Mouse (Mus musculus) kidney, embryonic 15.5 days (tissue): ENCODE results near the gene Krt19. TPM values are rescaled to one million over a fixed set of nuclear protein-coding genes. Genes with fewer than 3 reads are reported as not detected.

Experiments
- ATAC-seq: fragments of 200-750 bp; cut with Nextera tagmentation; replicated peaks from 2 replicates; pipeline ENCODE4 v1.8.0; 2017; ENCODE audit warnings: moderate TSS enrichment; ENCODE audit not compliant: low FRiP score
- H3K27ac ChIP-seq: fragments of 300-500 bp; sonication (generic); 2 replicates; pipeline ENCODE4 v1.5.1; 2015; ENCODE audit warnings: mild to moderate bottlenecking, inconsistent platforms
- H3K27me3 ChIP-seq: fragments of 300-500 bp; sonication (generic); 2 replicates; pipeline ENCODE4 v1.6.1; 2015; ENCODE audit warnings: inconsistent platforms
- H3K36me3 ChIP-seq: fragments of 300-500 bp; sonication (generic); 2 replicates; pipeline ENCODE4 v1.6.1; 2015; ENCODE audit warnings: inconsistent platforms
- H3K4me1 ChIP-seq: fragments of 300-500 bp; sonication (generic); 2 replicates; pipeline ENCODE4 v1.6.1; 2015; ENCODE audit warnings: inconsistent platforms
- H3K4me2 ChIP-seq: fragments of 300-500 bp; sonication (generic); 2 replicates; pipeline ENCODE4 v1.6.1; 2015; ENCODE audit warnings: moderate library complexity, mild to moderate bottlenecking, inconsistent platforms
- H3K4me3 ChIP-seq: fragments of 300-500 bp; sonication (generic); replicated peaks from 2 replicates; pipeline ENCODE4 v1.5.1; 2015; ENCODE audit warnings: mild to moderate bottlenecking, inconsistent platforms
- H3K9ac ChIP-seq: fragments of 300-500 bp; sonication (generic); 2 replicates; pipeline ENCODE4 v1.6.1; 2015; ENCODE audit warnings: mild to moderate bottlenecking, inconsistent platforms
- H3K9me3 ChIP-seq: fragments of 300-500 bp; sonication (generic); replicated peaks from 2 replicates; pipeline ENCODE4 v1.6.1; 2016; ENCODE audit warnings: inconsistent platforms
- WGBS: fragments of 180-500 bp; shearing (Covaris S2); methylation state at CpG from one replicate; pipeline ENCODE4 v1.1.7; 2015; ENCODE audit warnings: mixed read lengths; 5-methylcytosine and 5-hydroxymethylcytosine counted together
- polyA plus RNA-seq: library from polyadenylated mRNA; unstranded; fragments of >200 nt; fragmentation: Nextera tagmentation; extraction: Ambion mirVana; gene quantifications from 2 replicates; pipeline ENCODE4 v1.2.1, GENCODE M21; 2015

Gene Krt19
- polyA plus RNA-seq, 1 experiment from 2014 or later, result 69.7 TPM

- H3K36me3 ChIP-seq, result no peaks in the 10 kb centered on the region
- peaks cover 20% of the 10 kb centered on the region for H3K27me3 ChIP-seq
- WGBS, result 38% methylated on average over 7 of the region's 7 CpGs
- no peaks in the 10 kb centered on the region for H3K9me3 ChIP-seq
- peak within 1 kb of the TSS; percentile 0; the same call in 1 of the 2 replicates for H3K27ac ChIP-seq
- H3K4me2 ChIP-seq, result no peak within 1 kb of the TSS
- peaks cover 48% of the 10 kb centered on the region for H3K4me1 ChIP-seq
- H3K9ac ChIP-seq, result no peak within 1 kb of the TSS
- H3K4me3 ChIP-seq, result no peak within 1 kb of the TSS
- no peak for ATAC-seq
Observed at GRCm38 (mm10) chr11:100135731-100136130, 12.7 kb downstream of the Krt19 start, which contains the start of gene Krt15. Krt15 (minus strand) TSS chr11:100135928.

- no peaks in the 10 kb centered on the region for H3K9me3 ChIP-seq
- 76% methylated on average over 7 of the region's 7 CpGs for WGBS
- H3K27me3 ChIP-seq, result no peaks in the 10 kb centered on the region; the same call in none of the 2 replicates
- H3K4me2 ChIP-seq, result no peak overlapping the region
- no peak overlapping the region for H3K27ac ChIP-seq
- H3K4me3 ChIP-seq, result no peak overlapping the region
- no peak for ATAC-seq
- no peak overlapping the region for H3K9ac ChIP-seq
- H3K4me1 ChIP-seq, result no peaks in the 10 kb centered on the region
- no peaks in the 10 kb centered on the region for H3K36me3 ChIP-seq
Observed at GRCm38 (mm10) chr11:100124901-100125300, 23.6 kb downstream of the Krt19 start.

GRCm38 (mm10) chr11:100121466-100121865 lies 27.0 kb downstream of the Krt19 start, which contains the start of gene Krt13:
Krt13 (minus strand) TSS chr11:100121566.
- no peaks in the 10 kb centered on the region for H3K4me1 ChIP-seq
- WGBS, result 68% methylated on average over 3 of the region's 3 CpGs
- H3K4me3 ChIP-seq, result no peak within 1 kb of the TSS
- no peaks in the 10 kb centered on the region for H3K9me3 ChIP-seq
- no peaks in the 10 kb centered on the region; the same call in 1 of the 2 replicates for H3K27me3 ChIP-seq
- H3K27ac ChIP-seq, result no peak within 1 kb of the TSS
- no peaks in the 10 kb centered on the region for H3K36me3 ChIP-seq
- no peak within 1 kb of the TSS for H3K9ac ChIP-seq
- H3K4me2 ChIP-seq, result no peak within 1 kb of the TSS
- ATAC-seq, result no peak

GRCm38 (mm10) chr11:100120331-100120730 lies 28.1 kb downstream of the Krt19 start:
- Histone ChIP-seq H3K36me3 (no peaks in the 10 kb centered on the region), H3K9ac (no peak overlapping the region), H3K4me1 (no peaks in the 10 kb centered on the region), H3K4me3 (no peak overlapping the region), H3K27me3 (no peaks in the 10 kb centered on the region; the same call in 1 of the 2 replicates), H3K9me3 (no peaks in the 10 kb centered on the region), H3K27ac (no peak overlapping the region), H3K4me2 (no peak overlapping the region)
- WGBS, result 61% methylated on average over 5 of the region's 5 CpGs
- no peak for ATAC-seq

GRCm38 (mm10) chr11:100113742-100114029 lies 34.8 kb downstream of the Krt19 start:
- Histone ChIP-seq H3K9me3 (no peaks in the 10 kb centered on the region), H3K27me3 (no peaks in the 10 kb centered on the region), H3K4me3 (no peak overlapping the region), H3K27ac (no peak overlapping the region), H3K36me3 (no peaks in the 10 kb centered on the region), H3K4me2 (no peak overlapping the region), H3K9ac (no peak overlapping the region), H3K4me1 (no peaks in the 10 kb centered on the region)
- WGBS, result 41% methylated on average over 2 of the region's 2 CpGs
- ATAC-seq, result 0 out of 2 replicates have a peak, but pooled peaks have one; percentile 15

- 0 out of 2 replicates have a peak, but pooled peaks have one; percentile 29 for ATAC-seq
- WGBS, result 69% methylated on average over 11 of the region's 11 CpGs
Observed at GRCm38 (mm10) chr11:100112935-100113741, 35.3 kb downstream of the Krt19 start.

GRCm38 (mm10) chr11:100105576-100106122 lies 42.8 kb downstream of the Krt19 start, which contains the start of gene Krt36:
Krt36 (minus strand) TSS chr11:100105626.
- Histone ChIP-seq H3K27ac (no peak within 1 kb of the TSS), H3K4me1 (peaks cover 15% of the 10 kb centered on the region), H3K27me3 (no peaks in the 10 kb centered on the region), H3K4me3 (no peak within 1 kb of the TSS), H3K9ac (no peak within 1 kb of the TSS), H3K4me2 (no peak within 1 kb of the TSS), H3K36me3 (no peaks in the 10 kb centered on the region), H3K9me3 (no peaks in the 10 kb centered on the region)
- WGBS, result 65% methylated on average over 6 of the region's 6 CpGs
- no peak for ATAC-seq

More at GRCm38 (mm10) chr11:100112935-100113741, 35.3 kb downstream of the Krt19 start:
- no peak overlapping the region for H3K9ac ChIP-seq
- no peaks in the 10 kb centered on the region for H3K36me3 ChIP-seq
- H3K27me3 ChIP-seq, result no peaks in the 10 kb centered on the region
- H3K9me3 ChIP-seq, result no peaks in the 10 kb centered on the region
- no peak overlapping the region for H3K4me3 ChIP-seq
- no peaks in the 10 kb centered on the region for H3K4me1 ChIP-seq
- no peak overlapping the region for H3K4me2 ChIP-seq
- no peak overlapping the region for H3K27ac ChIP-seq

GRCm38 (mm10) chr11:100102693-100103429 lies 45.6 kb downstream of the Krt19 start:
- Histone ChIP-seq H3K4me2 (no peak overlapping the region), H3K4me3 (no peak overlapping the region), H3K9ac (no peak overlapping the region), H3K4me1 (peaks cover 27% of the 10 kb centered on the region), H3K27me3 (no peaks in the 10 kb centered on the region), H3K9me3 (no peaks in the 10 kb centered on the region), H3K36me3 (no peaks in the 10 kb centered on the region), H3K27ac (peak overlapping the region; percentile 79)
- peak; percentile 84 for ATAC-seq
- WGBS, result 39% methylated on average over 15 of the region's 15 CpGs

- no peak overlapping the region for H3K9ac ChIP-seq
- H3K27ac ChIP-seq, result no peak overlapping the region
- H3K4me1 ChIP-seq, result peaks cover 34% of the 10 kb centered on the region
- ATAC-seq, result no peak
- H3K4me3 ChIP-seq, result no peak overlapping the region
- peaks cover 3% of the 10 kb centered on the region; the same call in 1 of the 2 replicates for H3K27me3 ChIP-seq
- H3K9me3 ChIP-seq, result no peaks in the 10 kb centered on the region
- 89% methylated on average over 4 of the region's 4 CpGs for WGBS
- no peaks in the 10 kb centered on the region for H3K36me3 ChIP-seq
- no peak overlapping the region for H3K4me2 ChIP-seq
Observed at GRCm38 (mm10) chr11:100100391-100100790, 48.1 kb downstream of the Krt19 start.

GRCm38 (mm10) chr11:100097819-100098218 lies 50.6 kb downstream of the Krt19 start:
- no peak overlapping the region for H3K4me3 ChIP-seq
- H3K4me1 ChIP-seq, result peaks cover 27% of the 10 kb centered on the region
- ATAC-seq, result peak; percentile 82
- 0 out of 2 replicates have a peak overlapping the region, but pooled peaks have one; percentile 12 for H3K4me2 ChIP-seq
- no peaks in the 10 kb centered on the region for H3K9me3 ChIP-seq
- H3K9ac ChIP-seq, result no peak overlapping the region
- WGBS, result 34% methylated on average over 9 of the region's 9 CpGs
- H3K36me3 ChIP-seq, result no peaks in the 10 kb centered on the region
- H3K27ac ChIP-seq, result peak overlapping the region; percentile 66
- peaks cover 3% of the 10 kb centered on the region; the same call in 1 of the 2 replicates for H3K27me3 ChIP-seq

GRCm38 (mm10) chr11:100096141-100096540 lies 52.3 kb downstream of the Krt19 start, which contains the start of gene Krt35:
Krt35 (minus strand) TSS chr11:100096241.
- Histone ChIP-seq H3K4me1 (peaks cover 19% of the 10 kb centered on the region), H3K4me2 (no peak within 1 kb of the TSS), H3K9me3 (no peaks in the 10 kb centered on the region), H3K27me3 (peaks cover 3% of the 10 kb centered on the region; the same call in 1 of the 2 replicates), H3K36me3 (no peaks in the 10 kb centered on the region), H3K27ac (no peak within 1 kb of the TSS), H3K9ac (no peak within 1 kb of the TSS), H3K4me3 (no peak within 1 kb of the TSS)
- ATAC-seq, result no peak
- 61% methylated on average over 9 of the region's 9 CpGs for WGBS
